Mouse (Mus musculus) T-helper 17 cell (primary cell): ENCODE results near the gene Scaf11.
"Not testable (repeated sequence)": the region's sequence is repeated elsewhere in the genome, so short reads cannot be mapped to it uniquely, and the experiment has no call there.

Source experiments
- in situ Hi-C, 2 experiments: fragments of 300-600 bp; cut with MboI, MseI; formaldehyde crosslinking; loops; 1 replicate in 1 of 2; 2 replicates in 1 of 2; pipeline ENCODE4 v1.15.1; 2025; ENCODE audit warnings: high pct_unique_total_duplicates in 2 of 2

Gene Scaf11

DNA sequence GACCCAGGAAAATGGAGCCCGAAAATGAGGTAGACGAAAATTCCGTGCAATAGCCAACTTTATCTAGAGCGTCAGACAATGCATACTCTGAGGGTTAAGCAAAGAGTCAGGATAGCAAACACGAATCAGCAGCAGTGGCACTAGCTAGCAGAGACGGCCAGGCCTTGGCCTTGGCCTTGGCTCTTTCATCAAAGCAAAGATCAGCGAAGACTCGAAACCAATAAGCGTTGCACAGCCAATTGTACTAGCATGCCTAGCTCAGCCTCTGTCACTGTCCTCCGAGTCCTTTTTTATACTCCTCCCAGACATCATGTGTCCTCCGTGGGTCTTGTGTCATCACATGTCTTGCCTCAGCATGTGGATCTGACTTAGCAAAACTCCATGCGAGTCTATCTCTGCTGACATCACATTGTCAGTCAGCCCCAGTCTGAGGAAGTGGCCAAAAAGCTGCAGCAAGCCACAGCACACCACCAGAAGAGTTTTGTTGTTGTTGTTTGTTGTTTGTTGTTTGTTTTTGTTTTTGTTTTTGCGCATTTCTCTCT lies 5.8 kb upstream of the Scaf11 start:
- in situ Hi-C loops: no loop called here

DNA sequence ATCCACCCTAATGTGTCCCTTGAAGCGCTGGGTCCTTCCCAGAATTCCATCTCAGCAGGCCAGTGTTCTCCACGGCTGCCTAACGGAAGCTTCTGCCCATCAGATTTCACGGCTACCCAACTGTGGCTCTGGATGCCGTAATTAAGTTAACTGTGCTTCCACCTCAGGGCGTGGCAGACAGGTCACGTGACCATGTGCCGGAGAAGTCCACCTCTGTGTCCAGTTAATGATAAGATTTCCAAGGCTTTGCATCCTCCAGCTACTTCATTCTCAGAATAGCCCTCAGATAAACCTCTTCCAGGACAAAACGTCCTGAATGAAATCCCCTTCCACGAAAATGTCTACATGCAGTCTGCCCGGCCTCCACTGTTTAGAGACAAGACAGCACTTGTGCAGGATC lies 4.4 kb upstream of the Scaf11 start:
- in situ Hi-C loops: no loop called here

DNA sequence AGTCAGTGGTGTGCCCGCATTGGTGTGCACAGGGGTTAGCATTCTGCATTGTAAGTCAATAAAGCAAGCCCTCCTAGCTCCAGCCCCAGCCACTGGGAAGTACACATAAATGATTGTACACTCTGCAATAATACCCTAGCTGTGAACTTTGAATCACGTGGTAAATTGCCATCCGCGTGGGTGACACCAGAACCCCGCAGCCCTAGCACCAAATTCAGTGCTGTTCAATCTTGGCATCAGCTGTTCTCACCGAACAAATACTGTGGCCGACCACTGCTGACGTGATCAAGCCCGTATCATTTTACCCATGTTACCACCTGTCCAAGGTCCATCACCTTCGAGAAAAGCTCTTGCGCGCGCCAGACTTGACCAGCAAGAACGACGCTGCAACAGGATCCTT lies 3.2 kb upstream of the Scaf11 start:
- in situ Hi-C loops: no loop called here

DNA sequence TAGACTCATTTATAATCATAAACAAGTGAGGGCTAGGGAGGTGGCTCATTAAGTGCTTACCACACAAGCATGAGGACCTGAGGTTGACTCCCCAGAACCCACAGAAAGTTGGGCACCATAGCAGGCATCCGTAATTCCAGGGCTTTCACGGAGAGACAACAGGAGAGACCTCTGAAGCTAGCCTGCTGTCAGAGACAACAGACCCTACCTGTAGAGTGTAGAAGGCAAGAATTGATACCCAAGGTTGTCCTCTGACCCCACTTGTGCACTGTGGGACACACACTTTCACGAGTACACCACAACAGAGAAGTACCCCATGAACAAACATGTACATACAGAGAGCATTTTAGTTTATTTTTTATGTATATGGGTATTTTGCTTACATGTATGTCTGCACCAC lies 2.0 kb upstream of the Scaf11 start:
- in situ Hi-C loops: no loop called here

DNA sequence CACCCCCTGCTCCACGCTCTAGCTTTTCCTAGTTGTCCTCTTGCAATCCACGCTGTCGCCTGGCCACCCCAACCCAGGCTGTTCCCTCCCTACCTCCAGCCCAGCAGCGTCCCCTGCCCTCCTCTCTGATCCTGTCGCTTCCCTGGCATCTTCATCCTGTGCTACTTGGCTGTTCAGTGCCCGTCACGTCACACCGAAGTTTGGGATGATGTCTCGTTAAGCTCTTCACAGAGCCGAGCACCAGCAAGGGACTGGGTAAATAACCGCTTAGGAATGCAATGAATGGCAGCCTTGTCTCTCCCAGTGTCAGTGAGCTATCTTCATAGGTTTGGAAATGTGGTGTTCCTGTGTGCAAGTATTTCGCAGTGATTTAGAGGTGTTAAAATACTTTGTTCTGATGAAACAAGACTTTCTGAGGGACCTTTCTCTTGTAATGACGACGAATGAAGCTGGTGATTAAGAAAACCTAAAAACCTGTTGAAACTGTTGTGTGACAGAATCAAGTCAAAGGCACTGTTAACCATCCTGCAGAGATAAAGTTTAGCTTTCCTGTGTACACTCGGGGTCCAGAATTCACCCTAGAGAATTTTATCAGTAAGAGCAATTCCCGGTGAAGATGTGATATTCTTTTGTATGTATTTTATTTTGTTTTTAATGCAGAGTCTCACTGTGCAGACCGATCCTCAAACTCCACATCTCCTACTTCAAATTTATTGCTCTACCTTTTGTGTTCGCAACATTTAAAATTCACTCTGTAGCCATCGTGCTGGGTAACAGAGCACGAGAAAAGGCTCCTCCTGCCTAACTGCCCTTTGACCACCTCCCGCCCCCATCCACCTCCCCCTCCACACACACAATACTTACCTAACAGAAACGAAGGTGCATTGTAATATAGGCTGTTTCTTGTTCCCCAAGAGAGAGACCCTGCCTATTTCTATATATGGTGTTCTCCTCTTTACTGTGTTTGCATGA lies 1.2 kb upstream of the Scaf11 start:
- in situ Hi-C loops: no loop called here

DNA sequence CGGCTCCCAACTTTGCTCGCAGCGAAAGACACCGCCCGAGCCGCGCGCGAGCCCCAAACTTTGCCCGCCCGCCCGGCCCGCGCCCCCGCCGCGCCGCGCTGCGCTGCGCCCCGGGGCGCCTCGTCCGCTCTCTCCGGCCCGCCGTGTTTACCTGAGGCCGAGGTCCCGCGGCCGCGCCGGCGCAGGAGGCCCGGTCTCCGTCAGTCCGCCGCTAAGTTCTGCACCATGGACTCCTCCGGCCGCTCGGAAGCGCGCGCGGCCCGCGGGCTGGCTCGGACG lies 253 bp downstream of the Scaf11 start:
- in situ Hi-C loops: no loop called here

DNA sequence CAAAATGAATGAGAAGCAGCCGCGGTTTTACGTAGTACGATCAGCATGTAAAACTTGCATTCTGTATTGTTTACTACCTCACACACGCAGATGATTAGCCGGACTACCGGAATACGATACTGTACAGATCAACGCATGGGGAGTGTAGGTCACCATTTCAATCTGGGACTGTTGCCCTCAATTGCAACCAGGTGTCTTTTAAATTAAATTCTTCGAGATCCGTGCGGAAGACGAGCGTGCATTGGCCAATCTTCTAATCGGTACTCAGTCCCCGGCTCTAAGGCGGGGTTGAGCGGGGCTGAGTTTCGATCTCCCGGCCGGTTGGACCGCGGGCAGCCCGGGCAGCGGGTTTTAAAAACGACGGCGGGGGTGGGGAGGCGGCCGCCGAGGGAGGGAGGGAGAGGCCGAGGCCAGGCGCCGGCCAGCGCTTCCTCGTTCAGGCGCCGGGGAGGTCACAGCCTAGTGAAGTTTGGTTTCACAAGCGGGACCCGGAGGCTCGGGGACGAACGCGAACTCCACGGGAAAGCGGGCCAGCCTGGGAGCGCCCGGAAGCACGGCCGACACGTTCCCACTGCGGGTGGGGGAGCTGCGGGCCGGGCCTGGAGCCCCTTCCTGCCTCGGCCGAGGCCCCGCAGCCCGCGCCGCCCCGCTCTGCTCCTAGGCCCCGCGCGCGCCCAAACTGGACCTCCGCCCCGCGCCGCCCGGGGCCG lies 747 bp downstream of the Scaf11 start:
- in situ Hi-C loops: loop anchor here in 1 of 2 experiments (10.0 kb wide), 1 partner anchor 1605 kb away; no protein-coding TSS in a partner anchor

DNA sequence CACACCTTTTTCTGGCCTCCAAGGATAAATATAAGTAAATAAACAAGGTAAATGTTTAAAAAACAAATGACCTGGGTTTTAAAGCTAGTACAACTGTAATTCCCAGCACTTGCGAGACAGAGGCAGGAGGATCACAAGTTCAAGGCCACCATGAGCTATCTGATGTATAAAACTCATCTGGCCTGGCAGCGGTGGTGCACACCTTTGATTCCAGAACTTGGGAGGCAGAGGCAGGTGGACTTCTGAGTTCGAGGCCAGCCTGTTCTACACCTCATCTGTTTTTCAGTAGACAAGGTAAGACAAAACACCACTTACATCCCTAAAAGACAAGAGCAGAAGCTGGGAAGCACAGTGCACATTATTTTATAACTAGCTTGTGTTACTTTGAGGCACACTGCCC lies 2.4 kb downstream of the Scaf11 start:
- in situ Hi-C loops: loop anchor here in 1 of 2 experiments (10.0 kb wide), 1 partner anchor 1607 kb away; no protein-coding TSS in a partner anchor

DNA sequence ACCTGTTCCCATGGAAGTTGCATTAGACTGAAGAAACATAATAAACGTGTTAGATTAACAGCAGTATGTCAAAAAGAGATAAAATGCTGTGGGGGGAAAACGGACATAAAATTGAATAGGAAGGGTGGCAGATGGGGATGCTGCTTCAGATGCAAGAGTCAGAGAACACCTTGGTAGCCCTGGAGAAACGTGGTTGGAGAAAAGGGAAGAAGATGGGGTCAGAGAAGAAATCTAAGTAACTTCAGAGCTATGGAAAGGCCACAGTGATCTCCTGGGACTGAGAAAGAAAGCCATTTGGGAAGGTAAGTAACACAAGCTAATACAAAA lies 3.3 kb downstream of the Scaf11 start:
- in situ Hi-C loops: loop anchor here in 1 of 2 experiments (10.0 kb wide), 1 partner anchor 1608 kb away; no protein-coding TSS in a partner anchor

DNA sequence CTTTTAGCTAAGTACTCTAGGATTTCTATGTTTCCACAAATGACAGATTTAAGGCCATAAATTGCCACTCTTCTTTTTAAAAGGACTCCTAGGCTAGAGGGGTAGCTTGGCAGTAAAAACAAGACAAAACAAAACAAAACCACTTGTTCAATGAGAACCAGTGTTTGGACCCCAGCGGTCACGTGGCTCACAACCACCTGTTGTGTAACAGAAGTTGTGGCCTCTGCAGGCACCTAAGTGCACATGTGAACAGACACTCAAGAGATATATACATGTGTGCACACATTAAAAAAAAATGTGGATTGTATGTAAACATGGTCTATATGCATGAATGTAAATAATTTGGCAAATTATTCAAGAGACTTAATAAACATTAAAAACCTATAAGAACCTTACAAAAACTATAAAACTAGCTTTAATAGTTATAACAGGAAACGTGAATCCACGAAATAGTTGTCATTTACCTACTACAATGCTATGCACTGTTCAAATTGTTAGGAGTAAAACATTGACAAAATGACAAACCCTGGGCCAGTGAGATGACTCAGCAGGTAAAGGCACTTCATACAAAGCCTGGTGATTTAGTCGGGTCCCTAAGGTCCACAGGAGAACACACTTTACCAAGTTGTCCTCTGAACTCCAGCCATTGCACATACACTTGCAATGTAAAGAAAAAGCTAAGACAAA lies 3.8 kb downstream of the Scaf11 start:
- in situ Hi-C loops: loop anchor here in 1 of 2 experiments (10.0 kb wide), 1 partner anchor 1608 kb away; no protein-coding TSS in a partner anchor

DNA sequence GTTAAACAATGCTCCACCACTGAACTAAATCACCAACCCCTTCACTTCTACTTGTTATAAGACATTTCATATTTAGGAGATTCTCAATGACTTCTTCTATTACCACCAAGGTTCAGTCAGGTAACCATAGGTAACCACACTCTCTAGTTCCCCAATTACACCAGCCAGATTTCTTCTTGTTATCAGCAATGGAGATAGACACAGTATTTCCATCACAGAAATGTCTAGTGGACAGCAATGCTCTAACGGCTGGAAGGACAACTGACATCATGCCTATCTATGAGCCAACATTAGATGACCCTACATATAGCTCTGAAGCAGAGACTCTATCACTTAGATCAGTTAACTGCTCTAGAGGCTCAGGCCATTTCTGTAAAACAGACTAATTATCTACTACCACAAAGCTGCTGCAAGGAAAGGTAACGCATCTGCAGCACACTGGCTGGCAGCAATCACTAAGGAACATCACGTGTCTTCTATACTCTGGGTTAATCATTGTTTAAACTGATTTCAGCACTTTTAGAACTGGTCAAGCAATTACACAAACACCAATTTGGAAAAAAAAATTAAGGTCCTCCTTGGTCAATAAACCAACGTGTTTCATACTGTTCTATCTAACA lies 4.9 kb downstream of the Scaf11 start:
- in situ Hi-C loops: loop anchor here in 1 of 2 experiments (10.0 kb wide), 1 partner anchor 1609 kb away; no protein-coding TSS in a partner anchor

DNA sequence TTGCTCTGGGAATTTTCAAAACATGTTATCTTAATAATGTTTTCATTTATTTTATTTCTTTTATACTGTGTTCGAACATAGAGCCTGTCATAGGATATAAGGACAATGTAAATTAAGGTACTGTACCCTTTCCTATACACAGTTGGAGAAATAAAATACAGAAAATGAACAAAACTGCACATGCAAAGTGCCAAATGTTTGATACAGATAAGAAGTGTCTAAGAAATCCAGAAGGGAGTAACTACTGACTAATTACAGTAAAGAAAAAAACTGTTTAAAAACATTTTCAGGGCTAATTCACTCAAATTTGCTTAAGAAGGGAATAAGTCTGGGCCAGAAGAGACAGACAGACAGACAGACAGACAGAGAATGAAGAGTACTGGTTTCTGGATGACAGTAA lies 7.3 kb downstream of the Scaf11 start:
- in situ Hi-C loops: loop anchor here in 1 of 2 experiments (10.0 kb wide), 1 partner anchor 1611 kb away; no protein-coding TSS in a partner anchor

DNA sequence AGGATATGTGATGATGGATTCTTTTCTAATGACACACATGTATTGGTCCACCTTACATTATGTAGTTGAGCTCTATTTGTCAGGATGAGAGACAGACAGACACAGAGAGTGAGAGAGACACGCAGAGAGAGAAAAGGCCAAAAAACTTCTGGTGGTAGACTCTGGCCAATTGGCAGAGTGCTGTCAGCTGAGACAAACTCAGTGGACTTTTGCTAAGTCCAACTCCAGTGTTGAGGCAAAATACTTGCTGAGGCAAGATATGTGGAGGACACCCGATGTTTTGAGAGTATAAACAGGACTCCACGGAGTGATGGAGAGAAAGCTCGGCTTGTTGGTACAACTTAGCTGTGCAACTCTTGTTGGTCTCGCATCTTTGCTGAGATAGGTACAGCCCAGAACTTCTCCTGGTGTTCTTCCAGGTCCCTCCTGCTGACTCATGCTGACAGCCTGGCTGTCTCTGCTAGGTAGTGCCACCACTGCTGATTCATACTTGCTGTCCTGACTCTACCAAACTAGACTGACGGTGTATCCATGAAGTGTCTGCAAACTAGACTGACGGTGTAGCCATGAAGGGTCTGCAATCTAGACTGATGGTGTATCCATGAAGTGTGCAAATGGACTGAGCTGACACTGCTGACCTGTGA lies 11.9 kb downstream of the Scaf11 start:
- in situ Hi-C loops: no loop called here

DNA sequence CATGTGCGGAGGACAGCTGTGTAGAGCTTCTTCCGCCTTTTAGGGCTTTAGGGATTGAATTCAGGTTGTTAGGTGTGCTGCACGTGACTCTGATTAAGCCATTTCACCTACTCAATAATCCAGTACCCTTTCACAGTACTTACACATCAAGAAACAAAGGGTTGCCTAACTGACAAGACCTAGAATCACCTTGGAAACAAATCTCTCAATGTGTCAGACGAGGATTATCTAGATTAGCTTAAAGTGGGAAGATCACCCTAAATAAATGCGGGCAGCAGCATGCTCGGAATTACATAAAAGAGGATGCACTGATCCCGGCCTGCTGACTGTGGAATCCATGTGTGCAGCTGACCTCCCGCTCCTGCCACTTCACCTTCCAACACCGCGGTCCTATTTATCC lies 13.9 kb downstream of the Scaf11 start:
- in situ Hi-C loops: no loop called here

DNA sequence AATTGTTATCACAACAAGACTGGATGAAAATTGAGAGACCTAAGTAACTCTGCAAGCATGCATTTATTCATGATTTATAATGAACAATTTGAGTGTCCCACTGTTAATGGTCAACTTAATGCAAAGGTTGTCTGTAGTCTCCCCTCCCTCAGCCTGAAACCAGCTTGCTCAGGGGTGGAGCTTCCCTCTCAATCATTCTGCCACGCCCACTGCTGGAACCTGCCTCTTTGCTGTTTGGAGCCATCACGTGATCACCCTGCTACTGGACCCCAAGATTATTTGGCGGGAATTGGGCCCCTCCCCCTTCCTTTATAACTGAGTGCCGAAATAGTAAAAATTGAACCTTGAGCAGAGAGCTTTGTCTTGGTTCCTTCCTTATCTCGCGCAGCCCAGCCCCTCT lies 19.2 kb downstream of the Scaf11 start:
- in situ Hi-C loops: not testable (repeated sequence)

DNA sequence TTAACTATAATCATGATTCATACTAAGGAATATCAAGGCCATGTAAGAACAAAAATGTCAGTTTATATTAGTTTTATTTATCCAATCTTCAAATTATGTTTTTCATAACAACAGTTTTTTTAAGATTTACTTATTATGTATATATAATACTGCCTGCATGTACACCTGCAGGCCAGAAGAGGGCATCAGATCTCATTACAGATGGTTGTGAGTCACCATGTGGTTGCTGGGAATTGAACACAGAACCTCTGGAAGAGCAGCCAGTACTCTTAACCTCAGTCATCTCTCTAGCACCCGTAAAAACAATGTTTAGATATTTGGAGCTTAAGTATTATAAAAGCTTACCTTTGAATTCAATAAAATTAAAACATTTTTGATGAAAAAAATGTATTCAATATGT lies 26.4 kb downstream of the Scaf11 start:
- in situ Hi-C loops: no loop called here

DNA sequence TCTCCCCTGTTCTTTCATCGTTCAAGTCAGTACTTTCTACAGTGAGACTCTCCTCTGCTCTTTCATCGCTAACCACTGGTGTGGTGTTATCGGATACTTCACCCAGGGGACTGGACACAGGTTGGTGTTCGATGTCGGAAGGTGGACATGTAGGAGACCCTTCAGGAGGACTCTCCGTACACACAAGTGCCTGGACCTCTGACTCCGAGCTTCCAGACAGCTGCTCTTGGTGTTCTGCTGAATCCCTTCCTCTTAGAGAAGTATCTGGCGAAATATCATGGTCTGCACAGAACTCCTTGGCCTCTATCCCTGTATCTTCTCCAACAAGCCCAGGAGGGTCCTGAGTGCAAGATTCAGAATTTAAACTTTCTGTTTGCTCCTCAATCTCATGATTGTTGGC lies 40.7 kb downstream of the Scaf11 start:
- in situ Hi-C loops: no loop called here

DNA sequence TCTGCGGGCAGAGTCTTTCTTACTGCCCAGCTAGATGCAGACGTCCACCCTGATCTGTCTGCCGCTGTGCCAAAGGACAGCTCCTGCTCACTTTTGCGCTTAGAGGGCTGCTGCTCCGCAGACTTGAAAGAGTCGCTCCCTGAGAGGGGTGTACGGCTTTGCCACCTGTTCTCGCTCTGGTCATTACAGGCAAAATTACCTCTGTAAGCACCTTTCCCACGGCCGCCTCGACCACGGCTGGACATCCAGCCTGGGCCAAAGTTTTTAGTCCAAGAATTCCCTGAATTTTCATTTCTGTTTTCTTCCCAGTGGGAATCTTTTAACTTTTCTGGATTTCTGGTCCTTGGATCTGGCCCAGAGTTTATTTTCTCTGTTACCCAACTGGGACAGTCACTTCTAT lies 42.5 kb downstream of the Scaf11 start:
- in situ Hi-C loops: no loop called here

DNA sequence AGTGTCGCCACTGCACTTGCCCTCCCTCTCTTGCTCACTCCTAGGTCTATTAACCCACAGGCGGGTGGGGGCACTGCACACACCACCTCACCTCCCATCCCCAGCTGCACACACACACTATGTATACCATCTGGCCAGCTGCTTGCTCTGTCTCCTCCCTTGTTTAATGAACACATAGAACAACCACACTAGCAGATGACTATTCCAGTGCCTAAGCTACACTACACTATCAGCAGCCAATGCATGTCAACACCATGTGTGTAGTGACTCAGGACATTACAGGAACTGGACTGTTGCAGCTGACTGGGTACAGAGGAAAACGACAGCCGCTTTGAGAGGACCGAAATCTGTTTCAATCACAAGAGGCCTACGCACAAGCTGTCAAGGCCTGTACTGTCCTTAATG lies 51.9 kb downstream of the Scaf11 start:
- in situ Hi-C loops: no loop called here

DNA sequence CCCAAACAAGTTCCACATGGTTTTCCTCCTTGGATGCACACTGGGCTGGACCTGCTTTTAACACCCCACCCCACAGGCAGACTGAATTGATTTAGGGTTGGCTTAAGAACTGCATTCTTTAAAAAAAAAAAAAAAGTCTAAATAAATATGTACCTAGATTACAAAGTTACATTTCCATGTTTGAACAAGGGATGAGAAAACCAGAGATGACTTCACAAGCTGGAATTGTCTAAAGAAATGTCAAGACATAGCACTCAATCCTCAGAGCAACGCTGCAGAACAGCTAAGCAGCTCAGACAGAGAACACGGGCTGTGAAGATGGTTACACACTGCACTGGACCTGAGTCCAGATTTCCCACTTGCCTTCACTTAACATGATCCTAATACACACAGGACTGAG lies 53.5 kb downstream of the Scaf11 start:
- in situ Hi-C loops: no loop called here

DNA sequence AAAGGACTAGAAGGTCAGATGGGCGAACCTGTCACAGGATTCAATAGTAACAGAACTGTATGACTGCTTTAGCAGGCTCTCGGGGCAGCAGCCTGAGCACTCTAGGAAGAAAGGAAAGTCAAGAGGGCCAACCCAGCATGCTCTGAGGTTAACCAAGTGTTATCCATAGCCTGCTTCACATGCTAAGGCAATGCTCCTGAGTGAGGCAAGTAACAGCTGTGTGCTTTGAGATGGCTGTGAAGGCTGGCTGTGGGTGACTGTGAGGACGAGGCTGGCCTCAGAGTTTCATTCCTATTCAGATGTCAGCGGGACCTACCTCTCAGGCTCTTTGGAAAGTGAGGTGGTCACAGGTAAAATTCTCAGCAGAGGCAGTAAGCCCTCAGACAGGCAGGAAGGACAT lies 54.4 kb downstream of the Scaf11 start:
- in situ Hi-C loops: no loop called here
